Mouse (Mus musculus) forebrain, postnatal 0 days (tissue): ENCODE data around the gene Prc1. TPM values are rescaled to one million over a fixed set of nuclear protein-coding genes. Genes with fewer than 3 reads are reported as not detected.

Source experiments
- ATAC-seq: fragments of 200-750 bp; cut with Nextera tagmentation; 2 replicates; pipeline ENCODE4 v1.8.0; 2017; ENCODE audit warnings: mild to moderate bottlenecking, moderate library complexity
- DNase-seq: peaks from one replicate; pipeline ENCODE4 v3.0.0-alpha.2; 2015
- H3K27ac ChIP-seq: fragments of 300-500 bp; sonication (generic); 2 replicates; pipeline ENCODE4 v1.5.1; 2014; ENCODE audit warnings: low read depth, mild to moderate bottlenecking, antibody characterized with exemption, low read length, moderate library complexity, mixed read lengths
- H3K27me3 ChIP-seq: fragments of 300-500 bp; sonication (generic); 2 replicates; pipeline ENCODE4 v1.6.1; 2014; ENCODE audit warnings: mild to moderate bottlenecking, low read length, mixed read lengths; ENCODE audit not compliant: insufficient read depth
- H3K36me3 ChIP-seq: fragments of 300-500 bp; sonication (generic); 2 replicates; pipeline ENCODE4 v1.6.1; 2014; ENCODE audit warnings: mild to moderate bottlenecking, moderate library complexity; ENCODE audit not compliant: insufficient read depth
- H3K4me1 ChIP-seq: fragments of 300-500 bp; sonication (generic); 2 replicates; pipeline ENCODE4 v1.6.1; 2014; ENCODE audit warnings: antibody characterized with exemption; ENCODE audit not compliant: insufficient read depth
- H3K4me2 ChIP-seq: fragments of 300-500 bp; sonication (generic); 2 replicates; pipeline ENCODE4 v1.6.1; 2014; ENCODE audit warnings: low read depth, mild to moderate bottlenecking, moderate library complexity
- H3K4me3 ChIP-seq: fragments of 300-500 bp; sonication (generic); 2 replicates; pipeline ENCODE4 v1.5.1; 2014; ENCODE audit warnings: low read depth, low read length, mixed read lengths
- H3K9ac ChIP-seq: fragments of 300-500 bp; sonication (generic); 2 replicates; pipeline ENCODE4 v1.6.1; 2014; ENCODE audit warnings: mild to moderate bottlenecking
- H3K9me3 ChIP-seq: fragments of 300-500 bp; sonication (generic); 2 replicates; pipeline ENCODE4 v1.6.1; 2016; ENCODE audit warnings: low read length
- CTCF ChIP-seq: sonication (generic); IDR thresholded peaks from 2 replicates; pipeline ENCODE4 v1.5.1; 2016; ENCODE audit warnings: antibody characterized with exemption, control low read depth, low read depth
- WGBS: fragments of 180-500 bp; shearing (Covaris S2); extraction: QIAGEN DNeasy Blood & Tissue Kit; methylation state at CpG from one replicate; pipeline ENCODE4 v1.1.7; 2014; 5-methylcytosine and 5-hydroxymethylcytosine counted together
- polyA plus RNA-seq: library from polyadenylated mRNA; unstranded; fragments of >200 nt; fragmentation: Nextera tagmentation; extraction: Ambion mirVana; gene quantifications from 2 replicates; pipeline ENCODE4 v1.2.1, GENCODE M21; 2015
- total RNA-seq: library from RNA; depleted of rRNA; stranded (reverse); fragments of >200 nt; gene quantifications from 2 replicates; pipeline ENCODE4 v1.2.3, GENCODE M21; 2014

Gene Prc1
- total and polyA plus RNA-seq, 2 experiments from 2014 or later, result 17.1 to 23.9 TPM

DNA sequence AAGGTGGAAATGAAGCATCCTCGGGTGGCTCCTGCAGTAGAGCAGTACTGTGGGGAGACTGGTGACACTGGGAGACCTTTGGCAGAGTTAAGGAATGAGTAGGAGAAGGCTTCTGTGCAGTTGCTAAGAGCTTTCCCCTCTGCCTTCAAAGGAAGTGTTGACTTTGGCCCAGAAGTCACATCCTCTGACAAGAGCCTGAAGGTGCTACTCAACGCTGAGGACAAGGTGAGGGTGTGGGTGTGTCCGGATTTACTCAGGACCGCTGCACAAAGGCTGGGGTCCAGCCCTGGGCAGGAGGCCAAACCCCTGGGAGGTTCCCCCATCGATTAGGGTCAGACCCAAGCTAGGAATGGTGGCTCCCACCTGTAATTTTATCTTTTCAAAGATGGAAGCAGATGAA is 9.9 kb upstream of the Prc1 start:
- Histone ChIP-seq H3K4me2 (no peak overlapping the region), H3K27me3 (no peaks in the 10 kb centered on the region), H3K27ac (no peak overlapping the region), H3K4me1 (no peaks in the 10 kb centered on the region), H3K9me3 (no peaks in the 10 kb centered on the region), H3K4me3 (no peak overlapping the region), H3K36me3 (peaks cover 75% of the 10 kb centered on the region), H3K9ac (no peak overlapping the region)
- 91% methylated on average over 5 of the region's 5 CpGs for WGBS
- no peak for TF ChIP-seq CTCF
- ATAC-seq (no peak), DNase-seq (no peak)

DNA sequence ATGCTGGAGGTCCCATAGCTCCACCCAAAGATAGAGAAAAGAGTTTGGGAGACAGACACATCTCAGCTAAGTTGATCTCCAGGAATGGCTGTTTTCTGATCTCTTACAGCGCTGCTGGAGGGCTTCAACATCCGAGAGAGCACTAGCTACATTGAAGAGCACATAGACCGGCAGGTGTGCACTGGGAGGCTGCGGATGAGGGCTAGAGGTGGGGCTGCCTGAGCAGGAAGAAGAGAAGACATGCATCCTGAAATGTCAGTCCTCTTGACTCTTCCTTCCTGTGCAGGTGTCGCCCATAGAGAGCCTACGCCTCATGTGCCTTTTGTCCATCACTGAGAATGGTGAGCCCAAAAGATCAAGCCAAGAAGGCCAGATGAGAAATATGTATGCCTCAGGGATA is 8.5 kb upstream of the Prc1 start:
- DNase-seq (no peak), ATAC-seq (no peak)
- 95% methylated on average over 6 of the region's 6 CpGs for WGBS
- no peak overlapping the region for H3K27ac ChIP-seq
- H3K4me2 ChIP-seq, result no peak overlapping the region
- peaks cover 71% of the 10 kb centered on the region for H3K36me3 ChIP-seq
- H3K9ac ChIP-seq, result no peak overlapping the region
- H3K4me1 ChIP-seq, result no peaks in the 10 kb centered on the region
- no peaks in the 10 kb centered on the region for H3K27me3 ChIP-seq
- no peak overlapping the region for H3K4me3 ChIP-seq
- TF ChIP-seq CTCF, result no peak
- H3K9me3 ChIP-seq, result no peaks in the 10 kb centered on the region

DNA sequence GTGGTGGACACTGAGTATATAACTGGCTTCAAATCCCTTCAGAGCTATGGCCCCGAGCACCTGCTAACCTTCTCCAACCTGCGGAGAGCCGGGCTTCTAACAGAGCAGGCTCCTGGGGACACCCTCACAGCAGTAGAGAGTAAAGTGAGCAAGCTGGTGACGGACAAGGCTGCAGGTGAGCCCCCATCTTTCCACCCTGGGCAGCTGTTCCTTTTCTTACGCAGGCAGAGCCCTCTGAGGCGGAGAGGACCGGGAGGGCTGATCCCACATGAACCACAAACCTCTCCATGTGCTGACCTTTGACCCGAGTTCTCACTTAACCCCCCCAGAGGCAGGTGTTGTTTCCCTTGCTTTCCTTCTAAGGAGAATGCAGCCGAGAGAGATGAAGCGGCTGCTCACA is 6.5 kb upstream of the Prc1 start:
- Histone ChIP-seq H3K4me2 (no peak overlapping the region), H3K27me3 (no peaks in the 10 kb centered on the region), H3K36me3 (peaks cover 73% of the 10 kb centered on the region), H3K9ac (no peak overlapping the region), H3K9me3 (no peaks in the 10 kb centered on the region), H3K4me3 (no peak overlapping the region), H3K27ac (no peak overlapping the region), H3K4me1 (no peaks in the 10 kb centered on the region)
- 89% methylated on average over 10 of the region's 10 CpGs for WGBS
- ATAC-seq (no peak), DNase-seq (no peak)
- no peak for TF ChIP-seq CTCF

DNA sequence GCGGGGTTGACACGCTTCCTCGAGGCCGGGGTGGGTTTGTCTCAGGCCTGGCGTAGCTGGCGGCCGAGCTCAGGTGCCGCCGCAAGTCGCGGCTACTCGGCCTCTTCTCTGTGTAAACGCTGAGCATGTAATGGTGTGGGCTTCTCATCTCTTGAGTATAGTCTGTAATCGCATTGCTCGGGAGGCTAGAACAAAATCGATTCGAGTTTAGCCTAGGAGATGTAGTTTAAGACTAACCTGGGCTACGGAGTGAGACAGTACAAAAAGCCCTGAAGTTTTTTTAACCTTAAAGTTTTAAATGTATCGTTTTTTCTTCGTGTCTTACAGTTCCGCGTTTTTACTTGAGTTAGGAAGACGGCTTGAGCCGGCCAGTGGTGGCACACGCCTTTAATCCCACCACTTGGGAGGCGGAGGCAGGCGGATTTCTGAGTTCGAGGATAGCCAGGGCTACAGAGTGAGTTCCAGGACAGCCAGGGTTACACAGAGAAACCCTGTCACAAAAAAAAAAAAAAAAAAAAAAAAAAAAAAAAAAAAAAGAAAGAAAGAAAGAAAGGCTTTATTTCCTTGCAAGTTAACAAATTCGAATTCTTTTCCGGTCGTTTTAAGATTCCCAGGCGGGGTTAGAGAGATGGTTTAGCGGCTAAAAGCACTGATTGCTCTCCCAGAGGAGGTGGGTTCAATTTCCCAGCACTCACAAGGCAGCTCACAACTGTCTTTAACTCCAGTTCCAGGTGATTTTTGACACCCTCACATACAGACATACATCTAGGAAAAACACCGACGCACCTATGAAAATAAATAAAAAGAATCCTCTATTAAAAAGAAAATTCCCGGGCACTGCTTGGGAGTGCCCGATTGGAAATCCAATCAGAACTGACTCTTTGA is 756 bp downstream of the Prc1 start:
- no peak for DNase-seq
- no peak overlapping the region for H3K27ac ChIP-seq
- WGBS, result 7% methylated on average over 37 of the region's 37 CpGs
- no peak for TF ChIP-seq CTCF
- H3K4me3 ChIP-seq, result peak overlapping the region; percentile 73
- no peak for ATAC-seq
- H3K4me1 ChIP-seq, result no peaks in the 10 kb centered on the region
- H3K9ac ChIP-seq, result peak overlapping the region; percentile 51
- H3K36me3 ChIP-seq, result peaks cover 13% of the 10 kb centered on the region
- H3K27me3 ChIP-seq, result no peaks in the 10 kb centered on the region
- H3K9me3 ChIP-seq, result no peaks in the 10 kb centered on the region
- H3K4me2 ChIP-seq, result peak overlapping the region; percentile 98

DNA sequence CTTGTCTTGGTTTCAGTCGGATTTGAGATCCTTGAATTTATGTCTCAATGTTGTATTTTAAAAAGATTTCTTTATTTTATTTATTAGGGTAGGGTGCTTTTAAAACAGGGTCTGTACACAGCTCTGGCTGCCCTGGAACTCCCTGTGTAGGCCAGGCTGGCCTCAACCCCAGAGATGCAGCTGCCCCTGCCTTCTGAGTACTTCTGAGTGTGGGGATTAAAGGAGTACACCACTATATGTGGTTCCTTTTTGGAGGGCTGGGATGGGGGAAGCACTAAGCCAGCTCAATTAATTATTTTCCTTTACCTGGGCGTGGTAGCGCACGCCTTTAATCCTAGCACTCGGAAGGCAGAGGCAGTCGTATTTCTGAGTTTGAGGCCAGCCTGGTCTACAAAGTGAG is 2.2 kb downstream of the Prc1 start:
- Histone ChIP-seq H3K9me3 (no peaks in the 10 kb centered on the region), H3K27ac (no peak overlapping the region), H3K36me3 (0 out of 2 replicates have a peak, but pooled peaks cover 4% of the 10 kb centered on the region), H3K9ac (no peak overlapping the region), H3K4me2 (no peak overlapping the region), H3K4me1 (no peaks in the 10 kb centered on the region), H3K4me3 (no peak overlapping the region), H3K27me3 (no peaks in the 10 kb centered on the region)
- no peak for DNase-seq
- 88% methylated on average over 6 of the region's 6 CpGs for WGBS
- no peak for TF ChIP-seq CTCF
- ATAC-seq, result no peak

DNA sequence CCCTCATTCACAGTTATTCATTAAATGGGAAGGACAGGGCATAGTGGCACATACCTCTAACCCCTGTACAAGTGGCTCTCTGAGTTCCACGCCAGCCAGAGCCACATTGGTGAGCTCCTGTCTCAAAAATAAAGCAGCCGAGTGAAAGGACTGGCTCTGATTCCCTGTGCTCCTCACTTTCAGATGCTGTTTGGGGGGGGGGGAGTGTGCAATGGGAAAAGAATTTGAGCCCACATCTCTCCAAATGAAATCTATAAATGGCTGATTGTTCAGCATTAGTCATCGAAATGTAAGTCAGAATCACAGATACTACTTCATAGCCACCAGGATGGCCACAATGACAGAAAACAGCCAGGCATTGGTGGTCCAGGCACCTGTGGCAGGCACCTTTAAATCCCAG is 2.8 kb downstream of the Prc1 start:
- 64% methylated on average over 3 of the region's 3 CpGs for WGBS
- no peaks in the 10 kb centered on the region for H3K9me3 ChIP-seq
- no peak overlapping the region for H3K9ac ChIP-seq
- no peak for DNase-seq
- no peak for ATAC-seq
- TF ChIP-seq CTCF, result no peak
- no peak overlapping the region for H3K4me2 ChIP-seq
- no peak overlapping the region for H3K27ac ChIP-seq
- no peak overlapping the region for H3K4me3 ChIP-seq
- H3K4me1 ChIP-seq, result no peaks in the 10 kb centered on the region
- no peaks in the 10 kb centered on the region for H3K27me3 ChIP-seq
- H3K36me3 ChIP-seq, result no peaks in the 10 kb centered on the region

DNA sequence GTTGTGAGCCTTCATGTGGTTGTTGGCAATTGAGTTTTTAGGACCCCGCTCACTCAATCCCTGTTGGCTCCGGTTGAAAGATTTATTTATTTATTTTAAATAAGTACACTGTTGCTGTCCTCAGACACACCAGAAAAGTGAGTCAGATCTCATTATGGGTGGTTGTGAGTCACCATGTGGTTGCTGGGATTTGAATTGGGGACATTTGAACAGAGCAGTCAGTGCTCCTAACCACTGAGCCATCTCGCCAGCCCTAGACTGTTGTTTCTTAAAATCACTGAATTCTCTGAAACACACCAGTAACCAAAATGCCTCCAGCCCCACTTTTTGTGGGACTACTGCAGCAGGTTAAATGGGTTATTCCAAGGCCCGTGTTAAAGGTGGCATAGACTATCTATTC is 4.5 kb downstream of the Prc1 start:
- no peak overlapping the region for H3K4me3 ChIP-seq
- H3K36me3 ChIP-seq, result no peaks in the 10 kb centered on the region
- no peak overlapping the region for H3K4me2 ChIP-seq
- H3K9me3 ChIP-seq, result no peaks in the 10 kb centered on the region
- H3K27ac ChIP-seq, result no peak overlapping the region
- WGBS, result 92% methylated on average over 4 of the region's 4 CpGs
- DNase-seq, result no peak
- no peaks in the 10 kb centered on the region for H3K27me3 ChIP-seq
- H3K9ac ChIP-seq, result no peak overlapping the region
- no peak for ATAC-seq
- no peaks in the 10 kb centered on the region for H3K4me1 ChIP-seq
- TF ChIP-seq CTCF, result no peak
